Mouse (Mus musculus) retina, embryonic 14.5 days (tissue): ENCODE data around the gene Ap2a2.
"Not testable (repeated sequence)": the region's sequence is repeated elsewhere in the genome, so short reads cannot be mapped to it uniquely, and the experiment has no call there.

Experiments used
- DNase-seq: peaks from one replicate; pipeline ENCODE4 v3.0.0-alpha.2; 2015; ENCODE audit warnings: low spot score

Ap2a2 gene

GRCm38 (mm10) chr7:141559726-141560325 lies 2.1 kb upstream of the Ap2a2 start:
- DNase-seq = no peak

GRCm38 (mm10) chr7:141560471-141560870 lies 1.5 kb upstream of the Ap2a2 start:
- DNase-seq = no peak

- DNase-seq = no peak
These were observed 463 bp downstream of the Ap2a2 start for GRCm38 (mm10) chr7:141562421-141562851.

- peak; percentile 62 for DNase-seq
These were observed 967 bp downstream of the Ap2a2 start for GRCm38 (mm10) chr7:141562852-141563427.

- DNase-seq = no peak
These were observed 2.6 kb downstream of the Ap2a2 start for GRCm38 (mm10) chr7:141564561-141564960.

GRCm38 (mm10) chr7:141566587-141566986 lies 4.6 kb downstream of the Ap2a2 start:
- DNase-seq = peak; percentile 7

GRCm38 (mm10) chr7:141569283-141569803 lies 7.4 kb downstream of the Ap2a2 start:
- DNase-seq = no peak

- DNase-seq = no peak
These were observed 7.9 kb downstream of the Ap2a2 start for GRCm38 (mm10) chr7:141569916-141570315.

GRCm38 (mm10) chr7:141570625-141571295 lies 8.8 kb downstream of the Ap2a2 start:
- no peak for DNase-seq

GRCm38 (mm10) chr7:141574041-141574440 lies 12.1 kb downstream of the Ap2a2 start:
- DNase-seq = no peak

GRCm38 (mm10) chr7:141575481-141575880 lies 13.5 kb downstream of the Ap2a2 start:
- DNase-seq = no peak

GRCm38 (mm10) chr7:141577801-141578200 lies 15.8 kb downstream of the Ap2a2 start:
- no peak for DNase-seq

- no peak for DNase-seq
These were observed 16.5 kb downstream of the Ap2a2 start for GRCm38 (mm10) chr7:141578511-141578910.

GRCm38 (mm10) chr7:141578943-141579342 lies 17.0 kb downstream of the Ap2a2 start:
- DNase-seq = no peak

GRCm38 (mm10) chr7:141581323-141581722 lies 19.4 kb downstream of the Ap2a2 start:
- DNase-seq = no peak

GRCm38 (mm10) chr7:141584048-141584841 lies 22.3 kb downstream of the Ap2a2 start:
- DNase-seq = no peak

GRCm38 (mm10) chr7:141585288-141585687 lies 23.3 kb downstream of the Ap2a2 start:
- DNase-seq = no peak

GRCm38 (mm10) chr7:141585881-141586280 lies 23.9 kb downstream of the Ap2a2 start:
- DNase-seq = no peak

- DNase-seq = no peak
These were observed 26.9 kb downstream of the Ap2a2 start for GRCm38 (mm10) chr7:141588890-141589289.

- not testable (repeated sequence) for DNase-seq
These were observed 28.3 kb downstream of the Ap2a2 start for GRCm38 (mm10) chr7:141590249-141590648.

- DNase-seq = no peak
These were observed 29.0 kb downstream of the Ap2a2 start for GRCm38 (mm10) chr7:141590959-141591358.

- no peak for DNase-seq
These were observed 30.1 kb downstream of the Ap2a2 start for GRCm38 (mm10) chr7:141592096-141592495.
